Mouse (Mus musculus): Measurements from ENCODE around the gene Efcab5.
"Not testable (repeated sequence)": the region's sequence is repeated elsewhere in the genome, so short reads cannot be mapped to it uniquely, and the experiment has no call there.

Efcab5 gene

DNA sequence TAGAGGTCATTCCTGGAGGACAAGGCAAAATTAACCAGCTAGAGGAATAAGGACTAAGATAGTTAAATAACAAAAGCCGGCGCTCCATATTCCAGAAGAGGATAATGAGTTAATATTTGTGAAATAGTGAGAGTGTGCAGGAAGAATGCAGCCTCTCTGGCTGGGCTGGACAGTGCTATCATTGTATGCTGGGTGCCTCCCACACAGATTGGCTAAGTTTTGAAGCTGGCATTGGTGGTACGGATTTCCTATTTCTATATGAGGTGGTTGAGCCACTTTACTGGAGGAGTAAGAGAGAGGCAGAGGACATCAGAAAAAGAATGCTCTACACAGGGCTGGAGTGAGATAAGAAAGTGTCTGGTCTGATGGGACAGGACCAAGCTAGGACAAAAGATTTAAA lies 9.0 kb downstream of the Efcab5 start:
- in situ Hi-C loops (cut with MboI, MseI) = loop anchor here (5.0 kb wide), 1 partner anchor 47 kb away; no protein-coding TSS in a partner anchor

DNA sequence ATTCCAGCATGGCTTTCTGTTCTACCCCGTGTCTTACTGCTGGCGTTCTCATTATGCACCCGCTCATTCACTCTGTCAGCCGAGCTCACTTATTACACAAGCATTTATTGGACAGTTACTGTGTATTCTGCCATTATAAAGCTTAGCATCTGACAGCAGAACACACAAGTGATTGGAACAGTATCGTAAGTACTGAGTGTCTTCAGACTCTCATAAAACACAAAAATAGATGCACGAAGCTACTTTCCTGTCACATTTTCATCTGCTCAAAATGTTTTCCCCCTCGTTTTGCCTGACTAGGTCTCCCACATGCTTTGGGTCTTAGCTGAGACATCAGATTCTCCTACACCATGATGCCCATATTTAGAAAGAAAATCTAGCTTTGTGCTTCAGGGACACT lies 14.2 kb downstream of the Efcab5 start:
- in situ Hi-C loops (cut with MboI, MseI) = no loop called here

DNA sequence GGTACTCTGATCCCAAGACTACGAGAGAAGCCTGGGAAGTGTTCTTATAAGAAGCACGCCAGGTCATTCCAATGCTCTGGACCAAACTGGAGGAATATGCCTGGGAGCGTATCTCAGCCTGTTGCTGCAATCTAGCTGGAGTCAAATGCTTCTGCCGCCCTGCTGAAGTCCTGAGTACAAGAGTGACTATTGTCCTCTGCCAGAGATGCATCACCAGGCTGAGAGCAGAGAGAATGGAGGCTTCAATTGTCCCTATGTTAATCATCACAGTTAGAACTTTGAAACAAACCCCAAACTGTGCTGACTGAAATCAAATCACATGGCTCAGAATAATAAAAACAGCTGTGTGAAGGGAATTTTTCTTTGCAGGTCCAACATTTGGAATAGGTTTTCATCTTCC lies 15.0 kb downstream of the Efcab5 start:
- in situ Hi-C loops (cut with MboI, MseI) = no loop called here

DNA sequence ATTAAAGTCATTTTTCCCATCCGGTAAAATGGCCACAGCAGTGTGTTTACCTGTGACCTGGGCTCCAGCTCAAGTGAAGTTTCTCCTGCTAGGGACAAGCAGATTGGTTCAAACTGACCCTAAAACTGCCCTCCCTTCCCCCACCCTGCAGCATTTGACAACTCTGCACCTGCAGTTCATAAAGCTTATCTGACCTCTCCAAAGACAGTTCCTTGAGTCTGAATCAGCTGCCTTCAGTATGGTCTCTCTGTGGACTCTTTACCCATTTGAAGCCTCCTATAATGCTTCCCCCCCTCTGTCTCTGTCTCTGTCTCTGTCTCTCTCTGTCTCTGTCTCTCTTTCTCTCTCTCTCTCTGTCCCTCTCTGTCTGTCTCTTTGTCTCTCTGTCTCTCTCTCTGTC lies 28.0 kb downstream of the Efcab5 start:
- in situ Hi-C loops (cut with MboI, MseI) = no loop called here

DNA sequence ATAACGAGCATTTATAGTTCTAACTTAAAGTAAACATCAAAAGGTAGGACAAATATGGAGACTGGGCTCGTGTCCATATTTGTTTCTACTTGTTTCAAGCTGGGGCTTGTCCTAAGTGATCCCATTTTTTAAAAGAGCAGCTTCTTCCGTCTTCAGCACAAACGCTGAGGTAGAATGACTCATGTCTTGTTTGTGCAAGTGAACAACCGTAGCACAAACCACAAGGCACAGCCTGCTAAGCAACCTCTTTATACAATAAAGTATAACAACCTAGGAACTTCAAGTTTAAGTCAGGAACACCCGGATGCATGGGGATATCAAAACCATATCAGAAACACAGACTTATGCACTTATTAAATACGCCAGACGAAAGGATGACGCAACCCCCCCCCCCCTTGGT lies 28.4 kb downstream of the Efcab5 start:
- in situ Hi-C loops (cut with MboI, MseI) = no loop called here

DNA sequence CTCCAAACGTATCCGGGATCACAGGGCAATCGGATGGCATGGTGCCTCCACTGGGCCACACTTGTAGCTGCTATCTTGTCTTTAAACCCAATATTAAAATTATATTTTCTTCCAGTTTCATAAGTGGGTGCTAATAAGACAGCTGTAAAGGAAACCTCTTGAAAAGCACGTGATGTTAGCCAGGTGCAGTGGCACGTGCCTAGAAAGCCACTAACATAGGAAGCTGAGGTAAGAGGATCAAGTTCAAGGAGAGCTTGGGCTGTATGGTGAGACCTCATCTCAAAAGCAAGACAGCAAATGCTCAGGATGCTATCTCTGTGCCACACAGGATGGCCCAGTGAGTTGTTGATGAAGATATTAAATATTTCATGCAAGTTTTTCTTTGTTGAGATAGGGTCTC lies 34.6 kb downstream of the Efcab5 start:
- in situ Hi-C loops (cut with MboI, MseI) = no loop called here

DNA sequence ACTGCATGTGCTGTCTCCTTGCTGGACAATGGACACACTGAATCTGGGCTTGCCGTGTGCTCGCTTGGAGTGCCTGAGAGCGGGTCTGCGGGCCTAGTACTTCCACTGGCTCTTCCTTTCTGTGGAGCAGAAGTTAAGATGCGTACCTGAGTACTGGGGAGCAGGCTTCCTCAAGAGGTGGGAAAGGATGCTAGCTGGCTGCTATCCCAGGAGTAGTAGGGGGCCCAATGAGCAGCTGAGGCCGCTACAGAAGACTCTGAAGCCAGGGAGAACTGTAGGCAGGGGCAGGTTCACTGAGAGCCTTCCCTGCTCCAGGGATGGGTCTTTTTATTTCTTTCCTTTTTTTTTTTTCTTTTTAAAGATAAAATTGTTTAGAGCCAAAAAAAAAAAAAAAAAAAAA lies 38.0 kb downstream of the Efcab5 start:
- in situ Hi-C loops (cut with MboI, MseI) = no loop called here

DNA sequence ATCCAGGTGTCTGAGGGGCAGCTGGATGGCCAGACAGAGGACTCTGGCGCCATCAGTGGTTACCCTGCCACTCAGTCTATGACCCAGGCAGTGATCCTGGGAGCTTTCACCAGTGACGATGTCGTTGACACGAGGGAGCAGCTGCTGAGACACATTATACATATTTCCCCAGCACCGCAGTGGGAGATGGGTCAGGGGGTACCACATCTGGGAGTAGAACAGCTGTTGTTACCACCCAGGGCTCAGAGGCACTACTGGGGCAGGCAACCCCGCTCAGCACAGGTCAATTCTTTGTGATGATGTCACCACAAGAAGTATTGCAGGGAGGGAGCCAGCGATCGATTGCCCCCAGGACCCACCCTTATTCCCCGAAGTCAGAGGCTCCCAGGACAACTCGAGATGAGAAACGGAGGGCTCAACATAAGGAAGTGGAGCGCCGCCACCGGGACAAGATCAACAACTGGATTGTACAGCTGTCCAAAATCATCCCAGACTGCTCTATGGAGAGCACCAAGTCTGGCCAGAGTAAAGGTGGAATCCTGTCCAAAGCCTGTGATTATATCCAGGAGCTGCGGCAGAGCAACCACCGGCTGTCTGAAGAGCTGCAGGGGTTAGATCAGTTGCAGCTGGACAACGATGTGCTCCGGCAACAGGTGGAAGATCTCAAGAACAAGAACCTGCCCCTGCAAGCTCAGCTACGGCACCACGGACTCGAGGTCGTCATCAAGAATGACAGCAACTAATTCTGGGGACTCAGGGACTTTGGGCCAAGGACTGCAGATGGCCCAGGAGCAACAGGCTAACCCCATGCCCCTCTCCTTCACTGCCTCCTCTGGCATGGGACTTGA lies 38.8 kb downstream of the Efcab5 start:
- in situ Hi-C loops (cut with MboI, MseI) = loop anchor here (10.0 kb wide), 1 partner anchor 1775 kb away; no protein-coding TSS in a partner anchor

DNA sequence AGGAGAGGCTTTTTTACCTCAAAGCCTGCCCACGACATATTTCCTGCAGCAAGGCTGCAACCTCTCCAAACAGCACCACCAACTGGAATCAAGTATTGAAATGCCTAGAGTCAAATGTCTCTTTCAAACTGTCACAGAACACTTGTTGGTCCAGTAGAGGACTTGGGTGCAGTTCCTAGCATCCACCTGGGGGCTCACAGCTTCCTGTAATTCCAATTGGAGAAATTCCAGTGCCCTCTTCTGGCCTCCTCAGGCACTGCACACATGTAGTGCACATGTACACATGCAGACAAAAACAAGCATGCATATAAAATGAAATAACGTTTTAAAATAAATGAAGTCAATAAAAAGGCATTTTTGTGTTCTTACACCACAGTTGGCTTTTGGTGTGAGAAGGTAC lies 40.0 kb downstream of the Efcab5 start:
- in situ Hi-C loops (cut with MboI, MseI) = loop anchor here (10.0 kb wide), 1 partner anchor 1774 kb away; no protein-coding TSS in a partner anchor

DNA sequence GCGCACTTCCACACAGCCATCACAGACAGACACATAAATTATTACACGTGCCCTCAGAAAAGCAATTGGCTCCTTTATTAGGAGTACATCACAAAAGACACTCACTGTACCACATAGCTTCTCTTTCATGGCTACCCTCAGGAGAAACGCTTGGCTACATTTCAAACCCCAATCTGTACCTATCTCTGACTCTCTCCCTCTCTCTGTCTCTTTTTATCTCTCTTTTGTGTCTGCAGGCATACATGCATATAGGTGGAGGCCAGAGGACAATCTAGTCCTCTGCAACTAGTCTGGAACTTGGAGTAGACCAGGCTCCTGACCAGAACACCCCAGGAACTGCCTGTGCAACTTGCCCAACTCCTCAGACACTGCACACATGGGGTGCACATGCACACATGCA lies 41.0 kb downstream of the Efcab5 start:
- in situ Hi-C loops (cut with MboI, MseI) = loop anchor here (10.0 kb wide), 1 partner anchor 1773 kb away; no protein-coding TSS in a partner anchor

DNA sequence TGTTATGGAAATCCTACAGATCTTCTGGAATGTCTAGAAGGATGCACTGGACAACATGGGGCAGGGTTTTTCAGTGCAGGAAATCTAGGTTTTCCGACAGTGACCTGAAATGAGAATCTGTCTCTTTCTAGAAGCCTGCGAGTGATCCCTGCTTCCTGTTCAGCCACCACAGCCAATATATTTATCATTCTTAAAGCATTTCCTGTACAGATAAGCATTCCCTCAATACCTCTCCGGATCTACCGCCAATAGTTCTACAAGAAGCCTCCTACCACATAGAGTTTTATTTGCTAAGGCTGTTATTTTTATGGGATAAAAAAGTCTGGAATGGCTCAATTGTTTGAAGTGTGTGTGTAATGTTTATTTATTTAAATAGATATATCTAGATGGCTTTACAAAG lies 43.3 kb downstream of the Efcab5 start:
- in situ Hi-C loops (cut with MboI, MseI) = loop anchor here (10.0 kb wide), 1 partner anchor 1771 kb away; no protein-coding TSS in a partner anchor

DNA sequence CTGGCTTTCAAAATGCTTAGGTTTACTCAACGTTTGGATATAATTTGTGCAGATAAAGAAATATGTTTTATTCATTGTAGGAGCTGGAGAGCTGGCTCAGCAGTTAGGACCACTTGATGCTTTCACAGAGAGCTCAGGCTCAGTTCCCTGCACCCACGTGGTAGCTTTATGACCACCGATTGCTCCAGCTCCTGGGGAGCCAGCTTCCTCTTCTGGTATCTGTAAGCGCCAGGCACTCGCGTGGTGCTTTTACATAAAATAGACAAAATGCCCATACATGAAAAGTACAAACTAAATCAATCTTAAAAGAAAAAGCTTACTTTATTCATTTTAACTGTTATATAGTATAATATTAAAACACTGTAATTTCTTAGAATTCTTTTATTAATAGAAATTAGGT lies 46.8 kb downstream of the Efcab5 start:
- in situ Hi-C loops (cut with MboI, MseI) = loop anchor here (10.0 kb wide), 1 partner anchor 1767 kb away; no protein-coding TSS in a partner anchor

DNA sequence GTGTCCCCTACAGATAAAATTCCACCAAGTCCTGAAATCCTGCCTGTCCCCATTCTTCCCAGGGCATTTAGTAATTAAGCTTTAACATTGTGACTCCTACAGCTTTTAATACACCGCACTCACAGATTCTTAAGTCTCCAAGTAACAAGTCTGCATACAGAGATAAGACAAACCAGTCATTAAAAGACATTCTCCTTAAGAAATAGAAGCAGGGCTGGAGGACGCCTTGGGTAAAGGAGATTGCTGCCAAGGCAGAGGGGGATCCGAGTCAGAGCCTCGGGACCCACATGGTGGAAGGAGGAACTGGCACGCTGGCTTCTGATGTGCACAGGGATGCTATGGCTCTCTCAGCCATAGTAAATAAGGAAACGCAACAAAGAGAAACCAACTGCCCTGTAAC lies 48.8 kb downstream of the Efcab5 start:
- in situ Hi-C loops (cut with MboI, MseI) = loop anchor here (10.0 kb wide), 1 partner anchor 1765 kb away; no protein-coding TSS in a partner anchor

DNA sequence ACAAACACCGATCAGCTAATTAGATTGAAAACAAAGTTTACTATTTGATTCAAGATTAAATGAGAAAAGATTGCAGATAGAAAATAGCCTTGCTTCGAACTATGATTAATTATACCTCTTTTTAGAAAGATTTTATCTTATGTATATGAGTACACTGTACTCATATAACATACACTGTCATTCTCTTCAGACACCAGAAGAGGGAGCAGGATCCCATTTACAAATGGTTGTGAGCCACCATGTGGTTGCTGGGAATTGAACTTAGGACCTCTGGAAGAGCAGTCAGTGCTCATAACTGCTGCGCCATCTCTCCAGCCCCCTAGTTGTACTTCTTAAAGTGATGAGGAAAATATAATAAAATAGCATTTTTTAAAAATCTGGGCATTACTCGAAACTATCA lies 55.3 kb downstream of the Efcab5 start:
- in situ Hi-C loops (cut with MboI, MseI) = loop anchor here (5.0 kb wide), 1 partner anchor 44 kb away; no protein-coding TSS in a partner anchor

DNA sequence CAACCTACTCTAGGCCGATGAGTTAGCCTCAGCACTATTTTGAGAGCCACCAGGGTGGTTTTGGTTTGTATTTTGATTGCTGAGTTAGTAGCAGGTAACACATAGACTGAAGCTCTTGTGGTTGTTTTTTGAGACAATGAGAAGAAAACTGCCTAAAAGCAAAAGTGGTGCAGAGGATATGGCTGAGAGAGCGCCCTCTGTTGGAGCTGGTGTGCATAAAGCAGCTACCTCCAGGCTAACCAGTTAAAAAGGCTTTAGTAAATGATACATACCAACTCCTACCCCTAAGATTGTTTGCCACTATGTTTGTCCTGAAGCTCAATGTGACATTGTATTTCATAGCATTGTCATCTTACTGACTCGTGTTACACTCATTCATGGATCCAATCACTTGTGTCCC lies 56.2 kb downstream of the Efcab5 start:
- in situ Hi-C loops (cut with MboI, MseI) = loop anchor here (5.0 kb wide), 1 partner anchor 45 kb away; no protein-coding TSS in a partner anchor

DNA sequence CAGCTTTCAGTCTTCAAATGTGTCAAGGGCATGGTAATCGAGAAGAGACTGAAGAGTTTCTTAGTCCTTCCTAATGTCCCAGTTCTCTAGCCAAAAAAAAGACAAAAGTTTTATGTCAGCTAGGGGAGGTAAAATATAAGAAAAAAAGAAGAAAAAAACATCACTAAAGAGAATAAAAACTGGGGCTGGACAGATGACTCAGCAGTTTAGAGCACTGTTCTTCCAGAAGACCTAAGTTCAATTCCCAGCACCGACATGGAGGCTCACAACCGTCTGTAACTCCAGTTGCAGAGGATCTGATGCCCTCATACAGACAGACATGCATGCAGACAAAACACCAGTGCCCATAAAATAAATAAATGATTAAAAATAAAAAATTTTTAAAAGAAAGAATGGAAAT lies 60.2 kb downstream of the Efcab5 start:
- in situ Hi-C loops (cut with MboI, MseI) = no loop called here

DNA sequence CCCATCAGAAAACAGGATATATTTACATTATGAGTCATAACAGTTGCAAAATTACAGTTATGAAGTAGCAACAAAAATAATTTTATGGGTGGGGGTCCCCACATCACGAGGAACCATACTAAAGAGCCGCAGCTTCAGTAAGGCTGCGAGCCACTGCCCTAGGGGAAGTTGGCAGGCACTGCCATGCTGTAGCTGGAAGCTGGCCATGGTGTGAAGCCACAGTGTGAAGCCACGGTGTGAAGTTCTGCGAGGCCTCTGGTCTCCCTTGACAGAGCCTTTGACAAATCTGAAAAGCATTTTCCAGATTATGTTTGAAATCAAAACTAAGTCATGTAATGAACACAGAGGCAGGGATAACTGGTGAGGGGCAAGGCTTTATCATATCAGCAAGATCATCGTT lies 77.6 kb downstream of the Efcab5 start:
- in situ Hi-C loops (cut with MboI, MseI) = no loop called here

DNA sequence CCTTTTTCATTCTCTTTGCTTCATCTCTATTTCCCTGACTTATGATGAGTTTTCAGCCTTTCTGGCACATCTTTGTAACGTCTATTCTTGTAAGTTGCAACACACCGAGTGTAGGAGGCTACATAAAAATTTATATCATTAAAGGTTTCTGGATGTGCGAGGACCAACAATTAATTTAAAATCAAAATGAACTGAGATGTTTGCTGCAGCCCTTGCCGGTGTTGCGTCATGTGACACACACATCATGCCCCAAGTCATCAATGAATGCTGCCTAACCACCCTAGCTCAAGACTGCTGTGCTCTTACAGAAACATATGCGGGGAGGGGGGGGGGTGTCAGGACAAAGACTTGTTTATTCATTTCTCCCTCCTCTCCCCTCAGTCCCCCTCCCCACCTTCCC lies 80.3 kb downstream of the Efcab5 start:
- in situ Hi-C loops (cut with MboI, MseI) = no loop called here

DNA sequence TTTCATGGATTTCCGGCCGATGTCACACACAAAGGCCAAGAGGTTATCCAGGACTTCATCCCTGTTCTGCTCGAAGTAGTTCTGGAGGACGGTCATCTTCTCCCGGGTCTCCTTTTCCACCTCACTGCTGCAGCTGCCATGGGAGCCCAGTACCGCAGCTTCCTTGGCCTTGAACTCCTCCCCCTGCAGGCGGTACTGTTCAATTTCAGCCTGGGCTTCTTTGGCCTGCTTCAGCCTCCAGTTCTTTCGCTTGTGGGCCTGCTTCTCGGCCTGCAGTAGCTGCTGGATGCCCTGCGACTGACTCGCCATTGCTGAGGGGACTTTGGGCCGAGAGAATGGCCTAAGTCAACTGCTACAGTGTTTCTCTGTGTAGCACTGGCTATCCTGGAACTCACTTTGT lies 80.9 kb downstream of the Efcab5 start:
- in situ Hi-C loops (cut with MboI, MseI) = not testable (repeated sequence)

DNA sequence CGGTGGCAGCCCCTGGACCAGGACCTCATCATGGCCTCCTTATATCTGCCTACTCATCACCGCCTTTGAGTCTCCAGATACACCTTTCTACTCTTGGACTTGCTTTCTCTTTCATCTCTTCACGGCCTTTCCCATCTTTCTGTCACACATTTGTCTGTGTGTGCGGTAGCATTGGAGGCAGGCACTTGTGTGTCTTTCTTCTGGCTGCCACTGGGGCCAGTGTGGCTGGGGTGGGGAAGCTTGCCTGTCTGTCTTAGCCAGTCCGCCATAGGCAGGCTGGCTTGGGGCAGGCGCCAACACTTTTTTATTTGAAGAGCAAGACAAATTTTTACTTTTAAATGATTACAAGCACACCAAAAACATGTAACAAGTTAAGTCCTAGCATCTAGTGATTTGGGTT lies 81.8 kb downstream of the Efcab5 start:
- in situ Hi-C loops (cut with MboI, MseI) = no loop called here

DNA sequence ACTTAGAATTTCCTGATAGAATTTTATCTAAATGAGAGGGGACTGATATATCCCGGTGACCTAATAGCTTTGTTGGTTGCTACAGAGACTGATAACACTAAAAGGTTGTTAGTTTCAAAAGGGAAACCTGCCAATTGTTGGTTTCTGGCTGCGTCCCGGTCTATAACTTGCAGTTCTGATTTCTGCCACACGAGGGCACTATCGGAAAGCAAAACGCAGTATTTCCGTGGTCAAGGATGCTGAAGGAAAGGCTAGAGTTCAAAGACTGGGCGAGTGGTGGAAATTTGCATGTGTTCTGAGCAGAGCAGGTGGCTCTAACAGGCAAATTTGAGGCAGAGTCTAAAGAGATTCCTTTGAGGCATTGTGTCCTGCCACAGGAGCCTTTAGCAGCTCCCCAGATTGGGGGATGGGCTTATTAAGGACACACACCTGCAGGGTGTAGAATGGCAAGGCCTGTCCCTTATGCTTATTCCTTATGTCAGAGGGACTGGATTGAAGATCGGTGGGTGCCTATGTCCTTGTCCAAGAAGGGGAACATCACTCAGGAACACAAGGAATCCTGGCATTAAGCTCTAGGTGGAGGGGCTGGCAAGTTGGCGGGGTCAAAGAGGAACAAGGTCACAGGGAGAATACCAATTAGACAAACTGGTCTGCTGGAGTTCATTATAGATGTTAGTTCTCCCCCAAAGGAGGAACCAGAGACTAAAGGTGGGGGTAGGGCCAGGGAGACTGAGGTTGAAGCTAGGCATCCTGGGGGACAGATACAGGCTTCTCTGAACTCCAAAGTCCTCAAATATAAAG lies 88.4 kb downstream of the Efcab5 start:
- in situ Hi-C loops (cut with MboI, MseI) = loop anchor here (5.0 kb wide), 2 partner anchors 212 to 367 kb away; no protein-coding TSS in a partner anchor

DNA sequence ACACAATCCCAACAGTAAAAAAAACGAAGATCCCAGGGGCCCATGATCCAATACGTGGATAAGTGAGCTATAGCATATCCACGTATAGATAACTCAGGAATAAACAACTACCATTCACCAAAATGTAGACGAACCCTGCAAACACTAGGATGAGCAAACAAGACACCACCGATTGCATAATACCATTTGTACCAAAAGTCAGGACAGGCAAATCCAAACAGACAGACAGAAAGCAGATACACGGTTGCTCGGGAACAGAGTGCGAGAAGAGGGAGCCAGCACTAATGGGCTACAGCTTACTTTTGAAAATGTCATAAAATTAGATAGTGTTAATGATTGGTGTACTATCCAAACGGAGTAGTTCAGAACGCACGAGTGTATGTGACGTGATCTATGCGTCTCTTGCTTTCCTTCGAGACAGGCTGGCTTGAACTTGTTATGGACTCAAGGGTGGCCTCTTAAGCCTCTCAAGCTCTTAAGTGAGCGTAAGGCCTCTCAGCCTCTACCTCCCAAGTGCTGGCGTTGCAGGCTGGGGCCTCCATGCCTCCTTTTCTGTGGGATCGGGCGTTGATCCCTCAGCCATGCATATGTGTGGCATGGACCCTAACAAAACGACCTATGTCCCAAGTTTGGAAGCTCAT lies 90.3 kb downstream of the Efcab5 start:
- in situ Hi-C loops (cut with MboI, MseI) = no loop called here
